Mouse (Mus musculus): ENCODE measurements around the gene Smg5.

GRCm38 (mm10) chr3:88395288-88395687 lies 59.2 kb downstream of the Smg5 start:
- TF ChIP-seq POLR2A (IDR thresholded peaks at IDR 0.05; ENCODE audit: extremely low read depth, insufficient read depth, low read length) (no peak), CTCF (IDR thresholded peaks at IDR 0.05; ENCODE audit: low read depth, low read length) (no peak)
